Mouse (Mus musculus) T-helper 17 cell (primary cell): Measurements from ENCODE around the gene Cpxm1.
"Not testable (repeated sequence)": the region's sequence is repeated elsewhere in the genome, so short reads cannot be mapped to it uniquely, and the experiment has no call there.

ENCODE experiments used
- in situ Hi-C, 2 experiments: fragments of 300-600 bp; cut with MboI, MseI; formaldehyde crosslinking; loops; 1 replicate in 1 of 2; 2 replicates in 1 of 2; pipeline ENCODE4 v1.15.1; 2025; ENCODE audit warnings: high pct_unique_total_duplicates in 2 of 2

Cpxm1 gene

GRCm38 (mm10) chr2:130406178-130406577, 8.8 kb upstream of the Cpxm1 start, which contains the start of gene Tmem239:
Tmem239 (plus strand) TSS chr2:130406478.
- in situ Hi-C loops, result loop anchor here in 1 of 2 experiments (10.0 kb wide), 1 partner anchor 1321 kb away; no protein-coding TSS in a partner anchor

GRCm38 (mm10) chr2:130404939-130405338, 7.6 kb upstream of the Cpxm1 start, which contains the start of the genes Gm28372 and 1700020A23Rik:
Gm28372 (plus strand) TSS chr2:130405239.
1700020A23Rik (plus strand) TSS chr2:130405259.
- in situ Hi-C loops, result loop anchor here in 1 of 2 experiments (10.0 kb wide), 1 partner anchor 1320 kb away; no protein-coding TSS in a partner anchor

- in situ Hi-C loops, result loop anchor here in 1 of 2 experiments (10.0 kb wide), 1 partner anchor 1317 kb away; no protein-coding TSS in a partner anchor
Measured at GRCm38 (mm10) chr2:130401891-130402290, 4.5 kb upstream of the Cpxm1 start.

GRCm38 (mm10) chr2:130400046-130400445, 2.7 kb upstream of the Cpxm1 start:
- in situ Hi-C loops, result loop anchor here in 1 of 2 experiments (10.0 kb wide), 1 partner anchor 1315 kb away; no protein-coding TSS in a partner anchor

- in situ Hi-C loops, result no loop called here
Measured at GRCm38 (mm10) chr2:130398091-130398490, 717 bp upstream of the Cpxm1 start.

- in situ Hi-C loops, result no loop called here
Measured at GRCm38 (mm10) chr2:130395696-130396095, 1.7 kb downstream of the Cpxm1 start.

- in situ Hi-C loops, result no loop called here
Measured at GRCm38 (mm10) chr2:130392836-130393235, 4.5 kb downstream of the Cpxm1 start.

GRCm38 (mm10) chr2:130390993-130391625, 6.3 kb downstream of the Cpxm1 start:
- in situ Hi-C loops, result no loop called here

GRCm38 (mm10) chr2:130388796-130389195, 8.6 kb downstream of the Cpxm1 start:
- in situ Hi-C loops, result no loop called here

- in situ Hi-C loops, result no loop called here
Measured at GRCm38 (mm10) chr2:130386212-130386611, 11.2 kb downstream of the Cpxm1 start.

- in situ Hi-C loops, result no loop called here
Measured at GRCm38 (mm10) chr2:130383895-130384294, 13.5 kb downstream of the Cpxm1 start.

GRCm38 (mm10) chr2:130383205-130383604, 14.2 kb downstream of the Cpxm1 start:
- in situ Hi-C loops, result no loop called here

GRCm38 (mm10) chr2:130374951-130375350, 22.4 kb downstream of the Cpxm1 start:
- in situ Hi-C loops, result no loop called here

- in situ Hi-C loops, result not testable (repeated sequence)
Measured at GRCm38 (mm10) chr2:130373026-130373425, 24.3 kb downstream of the Cpxm1 start.

- in situ Hi-C loops, result no loop called here
Measured at GRCm38 (mm10) chr2:130367386-130367785, 30.0 kb downstream of the Cpxm1 start.

- in situ Hi-C loops, result no loop called here
Measured at GRCm38 (mm10) chr2:130365211-130366094, 31.9 kb downstream of the Cpxm1 start.

- in situ Hi-C loops, result loop anchor here in 1 of 2 experiments (5.0 kb wide), 1 partner anchor 70 kb away; no protein-coding TSS in a partner anchor
Measured at GRCm38 (mm10) chr2:130362511-130363026, 34.8 kb downstream of the Cpxm1 start.

- in situ Hi-C loops, result no loop called here
Measured at GRCm38 (mm10) chr2:130358852-130359251, 38.5 kb downstream of the Cpxm1 start.

- in situ Hi-C loops, result no loop called here
Measured at GRCm38 (mm10) chr2:130357551-130357950, 39.8 kb downstream of the Cpxm1 start.

- in situ Hi-C loops, result no loop called here
Measured at GRCm38 (mm10) chr2:130353889-130354288, 43.5 kb downstream of the Cpxm1 start.

GRCm38 (mm10) chr2:130353411-130353810, 44.0 kb downstream of the Cpxm1 start:
- in situ Hi-C loops, result no loop called here
